Mouse (Mus musculus) MN1 (cell line): ENCODE results near the gene Artn.

Experiments used
- DNase-seq: peaks from one replicate; pipeline ENCODE4 v3.0.0-alpha.2; 2016; ENCODE audit warnings: low spot score

Artn gene

GRCm38 (mm10) chr4:117929391-117929881 lies at the start of gene Artn:
Gene Artn (minus strand): TSS chr4:117929763.
- no peak for DNase-seq

DNA sequence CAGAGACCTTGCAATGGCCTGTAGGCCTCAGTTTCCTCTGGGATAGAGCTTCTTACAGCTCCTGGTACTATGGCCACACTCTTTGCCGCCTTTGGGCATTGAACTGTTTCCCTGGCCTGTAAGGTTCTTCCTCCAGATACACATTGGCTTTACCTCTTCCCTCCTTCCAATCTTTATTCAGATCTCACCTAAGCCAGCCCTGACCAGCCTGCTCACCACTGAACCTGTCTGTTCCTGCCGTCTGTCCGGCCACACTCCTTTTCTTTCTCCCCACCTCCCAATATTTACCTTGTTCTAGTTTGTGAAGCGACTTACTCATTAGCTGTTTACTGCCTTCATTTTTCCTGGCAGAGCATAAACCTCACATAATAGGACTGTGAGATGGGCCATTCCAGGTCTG lies 49.6 kb upstream of the Artn start:
- no peak for DNase-seq

- DNase-seq: no peak
These were observed 48.7 kb upstream of the Artn start for GRCm38 (mm10) chr4:117978282-117978681.

DNA sequence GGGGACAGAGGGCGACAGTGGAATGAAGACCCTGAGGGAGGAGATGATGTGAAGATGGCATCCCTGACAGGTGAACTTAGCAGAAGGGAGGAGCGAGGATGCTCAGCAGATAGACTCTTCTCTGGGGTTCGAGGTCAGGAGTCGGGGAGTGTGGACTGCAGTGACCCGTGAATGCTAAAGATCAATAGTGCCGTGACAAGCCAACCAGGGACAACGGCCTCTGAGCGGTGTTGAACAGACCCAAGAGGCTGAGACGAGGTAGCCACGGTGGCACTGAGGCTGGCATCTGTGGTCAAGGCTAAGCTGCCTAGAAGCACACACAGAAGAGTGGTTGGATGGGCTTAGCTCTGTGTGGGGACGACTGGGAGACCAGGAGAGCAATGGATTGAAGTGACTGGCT lies 48.3 kb upstream of the Artn start:
- DNase-seq: no peak

GRCm38 (mm10) chr4:117977371-117977770 lies 47.8 kb upstream of the Artn start:
- no peak for DNase-seq

DNA sequence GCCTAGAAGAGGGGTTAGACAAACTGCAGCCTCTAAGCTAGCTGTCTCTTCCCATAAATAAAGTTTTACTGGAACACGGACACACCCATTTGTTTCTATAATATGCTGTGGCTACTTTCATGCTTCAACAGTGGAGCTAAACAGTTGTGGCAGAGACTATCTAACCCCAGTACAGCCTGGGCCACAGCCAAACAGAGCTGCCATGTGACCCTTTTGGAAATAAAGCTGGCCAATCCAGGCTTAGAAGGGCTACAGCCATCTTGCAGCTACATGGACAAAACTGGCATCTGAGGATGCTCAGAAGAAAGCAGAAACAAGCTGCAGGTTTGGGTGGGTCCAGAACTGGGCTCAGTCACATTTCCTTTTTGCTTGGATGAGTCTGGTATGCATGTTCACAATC lies 46.3 kb upstream of the Artn start:
- DNase-seq: no peak

- no peak for DNase-seq
These were observed 45.2 kb upstream of the Artn start for GRCm38 (mm10) chr4:117974719-117975118.

DNA sequence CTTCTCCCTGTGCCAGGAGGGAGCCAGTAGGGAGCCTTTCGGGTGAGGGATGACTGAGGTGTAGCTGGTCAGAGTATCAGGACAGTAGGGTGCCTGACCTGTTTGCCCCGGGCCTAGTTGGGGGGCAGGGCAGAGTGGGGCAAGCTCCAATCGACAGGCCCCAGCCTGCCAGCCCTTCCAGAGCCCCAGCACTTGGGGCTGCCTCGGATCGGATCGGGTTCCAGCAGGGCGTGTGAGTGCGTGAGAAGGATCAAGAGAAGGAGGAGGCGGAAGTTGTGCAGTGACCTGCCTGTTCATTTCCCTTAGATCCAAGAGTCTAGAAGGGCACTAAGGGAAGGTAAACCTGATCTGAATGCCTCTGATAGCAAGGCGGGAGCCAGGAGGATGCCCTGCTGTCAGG lies 43.4 kb upstream of the Artn start:
- no peak for DNase-seq

DNA sequence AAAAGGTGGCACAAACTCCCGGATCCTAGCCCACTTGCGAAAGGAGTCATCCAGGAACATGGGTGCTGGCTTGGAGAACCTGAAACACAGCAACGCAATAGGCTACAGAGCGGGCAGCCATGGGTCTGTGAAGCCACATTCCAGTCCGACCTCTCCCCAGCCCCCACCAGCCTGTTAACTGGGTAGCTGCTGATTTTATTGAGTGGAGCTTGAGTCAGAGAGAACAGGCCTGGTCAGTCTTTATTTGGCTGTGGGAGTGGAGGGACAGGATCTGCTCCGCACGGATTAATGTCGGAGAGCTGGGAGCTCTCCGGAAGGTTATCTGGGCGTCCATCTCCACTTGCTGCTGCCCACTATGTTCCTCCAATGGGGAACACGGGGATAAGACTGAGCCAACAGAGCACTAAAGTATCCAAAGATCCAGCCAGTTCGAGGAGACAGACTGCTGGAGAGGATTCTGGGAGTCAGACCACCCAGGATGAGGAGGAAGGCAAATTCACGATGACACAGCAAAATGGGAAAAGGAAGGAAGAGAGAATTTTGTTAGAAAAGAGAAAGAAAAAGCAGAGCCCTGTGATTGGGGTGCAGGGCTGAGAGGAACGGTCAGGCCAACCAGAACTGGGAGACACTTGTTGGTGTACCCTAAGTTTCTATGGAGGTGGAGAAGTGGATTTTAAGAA lies 34.9 kb upstream of the Artn start:
- DNase-seq: no peak

- no peak for DNase-seq
These were observed 27.9 kb upstream of the Artn start for GRCm38 (mm10) chr4:117957492-117957891.

- no peak for DNase-seq
These were observed 17.9 kb upstream of the Artn start for GRCm38 (mm10) chr4:117947493-117947892.

GRCm38 (mm10) chr4:117946639-117947305 lies 17.2 kb upstream of the Artn start:
- no peak for DNase-seq

DNA sequence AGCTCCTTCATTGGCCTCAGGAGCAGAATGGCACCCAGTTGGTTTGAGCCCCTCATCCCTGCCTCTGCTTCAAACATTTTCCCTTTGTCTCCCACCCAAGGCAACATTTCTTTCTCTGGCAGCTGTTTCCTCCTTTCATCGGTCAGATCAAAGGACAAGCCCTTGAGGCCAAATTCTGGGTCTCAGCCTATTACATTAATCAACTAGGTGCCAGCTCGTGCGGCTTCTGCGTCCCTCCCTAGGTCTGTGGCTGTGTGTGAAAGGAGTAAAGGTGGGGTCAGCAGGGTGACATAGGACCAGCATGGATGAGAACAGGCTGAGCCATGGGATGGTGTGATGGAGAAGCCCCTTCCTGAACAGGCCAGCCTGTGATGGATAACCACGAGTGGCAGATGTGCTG lies 13.8 kb upstream of the Artn start:
- DNase-seq: no peak

GRCm38 (mm10) chr4:117936964-117937363 lies 7.4 kb upstream of the Artn start:
- DNase-seq: no peak

GRCm38 (mm10) chr4:117934081-117934480 lies 4.5 kb upstream of the Artn start:
- no peak for DNase-seq

- peak; percentile 36 for DNase-seq
These were observed 3.7 kb upstream of the Artn start for GRCm38 (mm10) chr4:117933248-117933647.

DNA sequence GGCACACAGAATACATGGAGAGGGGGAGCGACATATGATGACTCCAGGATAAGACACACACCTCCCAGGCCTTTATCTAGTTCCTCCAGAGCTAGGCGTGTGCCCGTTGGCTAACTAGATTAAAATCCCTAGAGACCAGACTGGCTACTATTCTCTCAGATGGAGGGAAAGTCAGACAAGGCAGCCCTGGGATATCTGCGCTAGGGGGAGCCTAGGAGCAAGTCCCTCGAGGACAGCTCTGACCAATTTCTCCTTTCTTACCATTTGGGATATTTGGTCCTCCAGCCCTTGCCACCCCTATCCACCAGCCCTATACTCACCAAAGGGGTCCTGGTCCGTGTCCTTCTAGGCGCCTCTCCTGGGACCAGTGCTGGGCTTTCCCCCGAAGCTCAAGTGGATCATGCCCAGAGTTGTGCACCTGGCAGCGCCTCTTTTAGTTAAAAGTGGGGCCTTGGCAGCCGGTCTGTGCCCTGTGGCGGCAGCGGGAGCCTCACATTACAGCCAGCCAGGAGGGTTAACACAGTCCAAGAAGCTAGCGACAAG lies 793 bp downstream of the Artn start:
- peak; percentile 78 for DNase-seq

GRCm38 (mm10) chr4:117928234-117928633 lies 1.3 kb downstream of the Artn start:
- DNase-seq: peak; percentile 44

GRCm38 (mm10) chr4:117926545-117927482 lies 2.7 kb downstream of the Artn start:
- DNase-seq: no peak

DNA sequence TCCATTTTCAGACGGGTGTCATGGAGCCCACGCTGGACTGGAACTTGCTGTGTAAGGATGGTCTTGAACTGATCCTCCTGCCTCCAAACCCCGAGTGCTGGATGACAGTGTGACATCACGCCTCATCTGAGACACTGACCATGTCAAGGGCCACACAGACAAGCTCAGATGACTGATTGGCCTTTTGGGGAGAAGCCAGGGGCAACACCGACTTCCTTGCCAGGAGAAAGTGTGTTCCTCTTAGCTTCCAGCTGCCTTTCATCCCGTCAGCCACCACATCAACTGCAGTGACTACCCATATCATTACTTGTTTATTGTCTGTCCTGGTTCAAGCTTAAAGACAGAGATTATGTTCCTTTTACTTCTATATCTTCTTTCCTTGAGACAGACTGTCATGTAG lies 4.6 kb downstream of the Artn start:
- no peak for DNase-seq

GRCm38 (mm10) chr4:117923450-117923849 lies 6.1 kb downstream of the Artn start:
- no peak for DNase-seq

- no peak for DNase-seq
These were observed 8.2 kb downstream of the Artn start for GRCm38 (mm10) chr4:117921358-117921757.
